Mouse (Mus musculus): ENCODE measurements at regions not wholly inside any gene's neighbourhood (a gene's known extent, or its start where the extent isn't known, plus 50 kb on each side); places are given as distances from the start of the nearest gene placed in this dataset.

- no peak for DNase-seq
Observed at GRCm38 (mm10) chr12:10272038-10272437, 97.7 kb upstream of the Nt5c1b start.

GRCm38 (mm10) chr12:10275226-10275625 is 94.5 kb upstream of the Nt5c1b start:
- no peak for DNase-seq

- no peak for DNase-seq
Observed at GRCm38 (mm10) chr12:10292646-10293045, 77.1 kb upstream of the Nt5c1b start.

- no peak for DNase-seq
Observed at GRCm38 (mm10) chr12:10305970-10306369, 63.8 kb upstream of the Nt5c1b start.

Data from right cerebral cortex, postnatal 25 days (tissue).